Mouse (Mus musculus): ENCODE data around the gene Cyp4a31. TPM values are rescaled to one million over a fixed set of nuclear protein-coding genes. Genes with fewer than 3 reads are reported as not detected.
A peak's percentile ranks its signal among the peaks of the same experiment; 100 is the strongest.
"Not testable (repeated sequence)": the region's sequence is repeated elsewhere in the genome, so short reads cannot be mapped to it uniquely, and the experiment has no call there.

The Cyp4a31 gene
- not detected in 2 replicates for polyA plus RNA-seq (2015; fragmentation: Nextera tagmentation; extraction: Ambion mirVana)

GRCm38 (mm10) chr4:115563401-115563800, at the start of gene Cyp4a31:
Cyp4a31 (plus strand) TSS chr4:115563649.
- H3K4me1 ChIP-seq (ENCODE audit: insufficient read depth, low read depth, low read length): no peaks in the 10 kb centered on the region
- TF ChIP-seq CTCF (IDR thresholded peaks at IDR 0.05) (no peak), EP300 (IDR thresholded peaks at IDR 0.05) (no peak)
- H3K4me2 ChIP-seq (replicated peaks; ENCODE audit: low read depth, low read length): no peak within 1 kb of the TSS
- ATAC-seq: no peak
- H3K36me3 ChIP-seq (ENCODE audit: insufficient read depth, low read length): no peaks in the 10 kb centered on the region
- H3K9me3 ChIP-seq (ENCODE audit: low read length): no peaks in the 10 kb centered on the region
- H3K27me3 ChIP-seq (replicated peaks; ENCODE audit: insufficient read depth, low read length): no peaks in the 10 kb centered on the region
- no peak within 1 kb of the TSS for H3K9ac ChIP-seq (replicated peaks; ENCODE audit: low read depth)
- 77% methylated on average over 3 of the region's 3 CpGs for WGBS
- H3K4me3 ChIP-seq (ENCODE audit: low read depth, low read length): no peak within 1 kb of the TSS
- DNase-seq (ENCODE audit: low spot score): no peak
- H3K27ac ChIP-seq (ENCODE audit: low read length): no peak within 1 kb of the TSS

GRCm38 (mm10) chr4:115513964-115514363, 49.5 kb upstream of the Cyp4a31 start:
- not testable (repeated sequence) for H3K36me3 ChIP-seq (ENCODE audit: insufficient read depth, low read length); H3K4me1 ChIP-seq (ENCODE audit: insufficient read depth, low read depth, low read length); H3K4me3 ChIP-seq (ENCODE audit: low read depth, low read length); H3K9me3 ChIP-seq (ENCODE audit: low read length); H3K27me3 ChIP-seq (replicated peaks; ENCODE audit: insufficient read depth, low read length); H3K9ac ChIP-seq (replicated peaks; ENCODE audit: low read depth); H3K27ac ChIP-seq (ENCODE audit: low read length); DNase-seq (ENCODE audit: low spot score); H3K4me2 ChIP-seq (replicated peaks; ENCODE audit: low read depth, low read length); ATAC-seq

GRCm38 (mm10) chr4:115518000-115518399, 45.4 kb upstream of the Cyp4a31 start, which contains the start of gene Cyp4a10:
Cyp4a10 (plus strand) TSS chr4:115518264.
- DNase-seq (ENCODE audit: low spot score); H3K4me1 ChIP-seq (ENCODE audit: insufficient read depth, low read depth, low read length); ATAC-seq; H3K4me3 ChIP-seq (ENCODE audit: low read depth, low read length); H3K27me3 ChIP-seq (replicated peaks; ENCODE audit: insufficient read depth, low read length); H3K36me3 ChIP-seq (ENCODE audit: insufficient read depth, low read length); H3K9me3 ChIP-seq (ENCODE audit: low read length); H3K27ac ChIP-seq (ENCODE audit: low read length); H3K4me2 ChIP-seq (replicated peaks; ENCODE audit: low read depth, low read length); H3K9ac ChIP-seq (replicated peaks; ENCODE audit: low read depth): not testable (repeated sequence)
- WGBS: 81% methylated on average over 5 of the region's 5 CpGs

DNA sequence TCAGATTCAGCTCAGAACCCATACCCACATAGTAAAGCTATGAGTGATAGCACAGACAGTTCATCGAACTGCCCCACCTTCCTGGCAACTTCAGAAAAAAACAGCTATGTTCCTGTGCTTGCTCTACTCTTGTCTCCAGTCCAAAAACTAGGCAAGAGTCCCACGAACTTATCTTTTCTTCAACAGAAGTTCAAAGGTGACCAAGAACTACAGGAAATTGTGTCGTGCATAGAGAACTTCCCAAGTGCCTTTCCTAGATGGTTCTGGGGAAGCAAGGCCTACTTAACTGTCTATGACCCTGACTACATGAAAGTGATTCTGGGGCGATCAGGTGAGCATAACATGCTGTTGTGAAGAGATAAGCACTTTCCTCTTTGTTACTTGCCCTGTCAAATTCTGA, 44.0 kb upstream of the Cyp4a31 start:
- TF ChIP-seq CTCF (IDR thresholded peaks at IDR 0.05) (no peak), EP300 (IDR thresholded peaks at IDR 0.05) (no peak)
- no peak overlapping the region for H3K27ac ChIP-seq (ENCODE audit: low read length)
- no peak overlapping the region for H3K4me2 ChIP-seq (replicated peaks; ENCODE audit: low read depth, low read length)
- H3K4me1 ChIP-seq (ENCODE audit: insufficient read depth, low read depth, low read length): no peaks in the 10 kb centered on the region
- no peaks in the 10 kb centered on the region for H3K36me3 ChIP-seq (ENCODE audit: insufficient read depth, low read length)
- DNase-seq (ENCODE audit: low spot score): no peak
- no peaks in the 10 kb centered on the region for H3K9me3 ChIP-seq (ENCODE audit: low read length)
- H3K27me3 ChIP-seq (replicated peaks; ENCODE audit: insufficient read depth, low read length): no peaks in the 10 kb centered on the region
- WGBS: 56% methylated on average over 4 of the region's 4 CpGs
- H3K4me3 ChIP-seq (ENCODE audit: low read depth, low read length): no peak overlapping the region
- ATAC-seq: no peak
- no peak overlapping the region for H3K9ac ChIP-seq (replicated peaks; ENCODE audit: low read depth)

DNA sequence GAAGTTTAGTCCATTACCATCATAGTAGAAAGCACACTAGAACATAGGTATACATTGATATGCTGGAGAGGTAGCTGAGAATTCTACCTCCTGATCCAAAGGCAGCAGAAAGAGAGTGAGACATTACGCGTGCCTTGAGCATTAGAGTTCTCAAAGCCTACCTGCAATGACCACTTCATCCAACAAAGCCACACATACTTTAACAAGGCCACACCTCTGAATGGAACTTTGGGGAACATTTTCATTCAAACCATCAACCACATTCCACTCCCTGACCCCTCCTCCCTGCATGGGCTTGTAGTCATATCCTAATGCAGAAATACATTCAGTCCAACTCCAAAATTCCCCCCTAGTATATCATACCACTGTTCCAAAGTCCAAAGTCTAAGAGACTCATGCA, 41.7 kb upstream of the Cyp4a31 start:
- no peaks in the 10 kb centered on the region for H3K27me3 ChIP-seq (replicated peaks; ENCODE audit: insufficient read depth, low read length)
- no peak overlapping the region for H3K27ac ChIP-seq (ENCODE audit: low read length)
- no peaks in the 10 kb centered on the region for H3K4me1 ChIP-seq (ENCODE audit: insufficient read depth, low read depth, low read length)
- H3K4me3 ChIP-seq (ENCODE audit: low read depth, low read length): no peak overlapping the region
- DNase-seq (ENCODE audit: low spot score) (no peak), ATAC-seq (no peak)
- WGBS: 74% methylated on average over 2 of the region's 2 CpGs
- H3K9ac ChIP-seq (replicated peaks; ENCODE audit: low read depth): no peak overlapping the region
- TF ChIP-seq EP300 (IDR thresholded peaks at IDR 0.05) (no peak), CTCF (IDR thresholded peaks at IDR 0.05) (no peak)
- no peaks in the 10 kb centered on the region for H3K36me3 ChIP-seq (ENCODE audit: insufficient read depth, low read length)
- no peaks in the 10 kb centered on the region for H3K9me3 ChIP-seq (ENCODE audit: low read length)
- H3K4me2 ChIP-seq (replicated peaks; ENCODE audit: low read depth, low read length): no peak overlapping the region

DNA sequence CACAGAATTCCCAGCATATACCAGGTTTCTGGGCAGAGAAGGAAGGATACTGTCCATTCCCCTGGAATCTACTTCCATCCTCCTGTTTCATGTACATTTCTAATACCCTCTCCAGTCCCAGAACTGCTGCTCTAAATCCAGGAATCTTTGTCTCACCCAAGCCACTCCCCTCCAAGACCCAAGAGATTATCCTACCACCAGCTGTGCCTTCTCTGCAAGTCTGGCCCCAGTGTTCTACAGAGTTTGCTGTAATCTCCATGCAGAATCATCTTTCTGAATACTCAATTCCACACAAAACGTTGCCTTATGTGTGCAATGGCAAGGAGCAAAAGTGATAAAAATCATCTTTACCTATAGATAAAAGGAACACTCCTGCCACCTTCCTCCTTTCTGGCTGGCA, 18.3 kb upstream of the Cyp4a31 start:
- H3K36me3 ChIP-seq (ENCODE audit: insufficient read depth, low read length): no peaks in the 10 kb centered on the region
- H3K9me3 ChIP-seq (ENCODE audit: low read length): no peaks in the 10 kb centered on the region
- no peak overlapping the region for H3K4me3 ChIP-seq (ENCODE audit: low read depth, low read length)
- no peaks in the 10 kb centered on the region for H3K27me3 ChIP-seq (replicated peaks; ENCODE audit: insufficient read depth, low read length)
- H3K4me2 ChIP-seq (replicated peaks; ENCODE audit: low read depth, low read length): no peak overlapping the region
- ATAC-seq (no peak), DNase-seq (ENCODE audit: low spot score) (no peak)
- H3K27ac ChIP-seq (ENCODE audit: low read length): no peak overlapping the region
- H3K9ac ChIP-seq (replicated peaks; ENCODE audit: low read depth): no peak overlapping the region
- WGBS: 38% methylated on average over 1 of the region's 1 CpGs
- no peak for TF ChIP-seq EP300 (IDR thresholded peaks at IDR 0.05)
- no peak for TF ChIP-seq CTCF (IDR thresholded peaks at IDR 0.05)
- H3K4me1 ChIP-seq (ENCODE audit: insufficient read depth, low read depth, low read length): no peaks in the 10 kb centered on the region

DNA sequence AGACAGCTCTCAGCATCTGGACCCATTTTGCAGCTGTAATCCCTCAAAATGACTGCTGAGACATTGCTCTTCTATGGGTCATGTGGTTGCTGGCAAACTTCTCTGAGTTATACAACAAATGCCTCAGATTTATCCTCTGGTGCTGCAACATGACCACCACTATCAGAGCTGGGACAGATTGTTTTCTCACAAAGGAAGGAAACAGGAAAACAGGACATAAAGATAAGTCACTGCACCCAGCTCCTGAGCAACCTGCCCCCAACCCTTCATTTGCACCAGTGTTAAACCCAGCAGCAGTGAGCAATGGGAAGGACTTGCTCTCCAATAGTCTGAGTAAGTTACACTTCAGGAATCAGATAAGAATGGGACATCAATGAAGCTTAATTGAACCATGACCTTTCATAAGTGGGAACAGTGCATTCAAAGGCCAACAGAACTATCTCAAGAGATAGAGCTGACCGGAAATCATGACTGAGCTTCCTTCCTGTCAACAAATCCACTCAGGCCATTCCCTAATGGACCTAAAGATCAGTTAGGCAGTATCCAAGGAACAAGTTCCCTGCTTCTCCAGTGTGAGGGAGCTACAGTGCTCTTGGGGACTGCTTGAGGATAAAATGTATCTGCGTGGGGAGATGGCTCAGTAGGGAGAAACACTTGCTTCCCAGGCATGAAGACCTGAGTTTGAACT, 17.2 kb upstream of the Cyp4a31 start:
- Histone ChIP-seq H3K4me2 (replicated peaks; ENCODE audit: low read depth, low read length) (no peak overlapping the region), H3K4me1 (ENCODE audit: insufficient read depth, low read depth, low read length) (no peaks in the 10 kb centered on the region), H3K9me3 (ENCODE audit: low read length) (no peaks in the 10 kb centered on the region), H3K36me3 (ENCODE audit: insufficient read depth, low read length) (no peaks in the 10 kb centered on the region), H3K9ac (replicated peaks; ENCODE audit: low read depth) (no peak overlapping the region), H3K27me3 (replicated peaks; ENCODE audit: insufficient read depth, low read length) (no peaks in the 10 kb centered on the region), H3K4me3 (ENCODE audit: low read depth, low read length) (no peak overlapping the region), H3K27ac (ENCODE audit: low read length) (no peak overlapping the region)
- WGBS: 41% methylated on average over 2 of the region's 2 CpGs
- TF ChIP-seq EP300 (IDR thresholded peaks at IDR 0.05) (peak; percentile 93), CTCF (IDR thresholded peaks at IDR 0.05) (no peak)
- peak; percentile 91 for ATAC-seq
- DNase-seq (ENCODE audit: low spot score): peak; percentile 33

All from lung, postnatal 0 days (tissue).